Mouse (Mus musculus): ENCODE data around the gene Tbata.

GRCm38 (mm10) chr10:61201596-61202318, 30.0 kb downstream of the Tbata start:
- TF ChIP-seq CTCF (IDR thresholded peaks at IDR 0.05; ENCODE audit: borderline replicate concordance, extremely low read depth, insufficient read depth, insufficient read length) (no peak), POLR2A (IDR thresholded peaks at IDR 0.05; ENCODE audit: borderline replicate concordance, extremely low read depth, insufficient read depth, insufficient read length, poor library complexity, severe bottlenecking) (no peak)

Data from brain, embryonic 14.5 days (tissue).